7 mouse cellular contexts compared by ENCODE assay signal in the genomic region with DNA sequence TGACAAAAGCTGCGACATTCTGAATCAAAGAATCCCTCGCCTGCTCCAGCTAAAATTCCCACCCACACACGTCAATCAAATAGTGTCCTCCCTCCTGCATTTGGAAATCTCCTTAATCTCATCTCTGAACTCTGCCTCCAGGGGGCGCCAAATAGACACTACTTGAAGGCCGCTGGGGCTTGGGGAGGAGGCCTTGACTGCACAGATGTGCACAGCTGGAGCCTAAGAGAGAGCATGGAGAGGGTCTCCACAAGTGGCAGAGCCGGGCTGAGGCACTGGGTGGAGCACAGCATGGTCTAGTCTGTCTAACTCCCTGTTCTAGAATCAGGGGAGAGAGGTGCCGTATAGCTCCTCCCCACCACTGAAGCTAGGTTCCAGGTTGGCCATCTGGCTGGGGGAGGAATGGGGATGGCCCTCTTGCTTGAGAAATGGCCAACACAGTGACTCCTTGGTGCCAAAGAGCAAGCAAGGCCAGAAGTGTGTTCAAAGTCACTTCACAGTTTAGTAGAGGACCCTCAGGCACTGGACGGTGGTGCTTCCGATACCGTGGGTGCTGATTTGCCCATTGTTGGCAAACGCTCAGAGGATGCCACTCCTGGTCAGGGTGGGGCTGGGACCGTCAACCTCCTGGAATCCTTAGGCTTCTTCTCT. TPM values are rescaled to one million over a fixed set of nuclear protein-coding genes. Genes with fewer than 3 reads are reported as not detected.
DNase-seq lines count a peak whose midpoint lies in the region; ATAC-seq and TF ChIP-seq lines count a peak whose summit lies in the region.

No protein-coding gene starts in this region.

- H3K27ac ChIP-seq in cerebellum, adult 2 months (ENCODE audit: insufficient read depth, low read length) = no peak overlapping the region
- no peak overlapping the region for H3K27ac ChIP-seq in intestine, embryonic 16.5 days (ENCODE audit: low read length)

- DNase-seq in ZHBTc4 (ENCODE audit: low read depth, low spot score) = peak; percentile 88
- peak; percentile 37 to 61 for DNase-seq in cerebellum, adult 2 months
- peak; percentile 51 to 76 for DNase-seq in frontal cortex, postnatal 14 days (ENCODE audit: low spot score in 2 of 2)
- peak; percentile 84 to 86 for DNase-seq in left cerebral cortex, postnatal 14 days (ENCODE audit: low spot score in 2 of 2)
- peak; percentile 19 to 53 for DNase-seq in monocyte, adult 2 months (ENCODE audit: low read depth in 1 of 2, low spot score in 2 of 2)
- peak; percentile 72 for DNase-seq in splenic B cell, adult 2 months (ENCODE audit: low read depth, low spot score)

- no peak for TF ChIP-seq POLR2A in cerebellum, adult 2 months (IDR thresholded peaks at IDR 0.05; ENCODE audit: borderline replicate concordance, insufficient read depth, low read length)

- TF ChIP-seq CTCF in cerebellum, adult 2 months (IDR thresholded peaks at IDR 0.05; ENCODE audit: borderline replicate concordance, insufficient read depth, low read depth, low read length) = peak; percentile 55

- H3K4me1 ChIP-seq in cerebellum, adult 2 months (ENCODE audit: control insufficient read depth, insufficient read depth, low read length) = peaks cover 11% of the 10 kb centered on the region
- peaks cover 5% of the 10 kb centered on the region for H3K4me1 ChIP-seq in intestine, embryonic 16.5 days (ENCODE audit: control insufficient read depth, insufficient read depth, low read length)

- H3K27me3 ChIP-seq in cerebellum, adult 2 months (ENCODE audit: control insufficient read depth, insufficient read depth, low read length) = no peaks in the 10 kb centered on the region
- H3K27me3 ChIP-seq in intestine, embryonic 16.5 days (replicated peaks; ENCODE audit: control insufficient read depth, insufficient read depth, low read length) = 0 out of 2 replicates have a peak, but pooled peaks cover 2% of the 10 kb centered on the region
- H3K27me3 ChIP-seq in splenic B cell, adult 2 months (ENCODE audit: control insufficient read depth, insufficient read depth, low read length, poor library complexity, severe bottlenecking) = no peaks in the 10 kb centered on the region

- ATAC-seq in intestine, embryonic 16.5 days = peak; percentile 69; the same call in 1 of the 2 replicates

- no peak overlapping the region for H3K4me2 ChIP-seq in intestine, embryonic 16.5 days (ENCODE audit: low read depth, low read length)

- no peaks in the 10 kb centered on the region for H3K9me3 ChIP-seq in intestine, embryonic 16.5 days (ENCODE audit: control insufficient read depth, low read length)

- no peak overlapping the region for H3K9ac ChIP-seq in intestine, embryonic 16.5 days (ENCODE audit: low read depth, low read length)

- intact Hi-C loops in left cerebral cortex, postnatal 14 days (cut with DNase I) = loop anchor here (2.0 kb wide), 2 partner anchors 51 to 139 kb away; a partner anchor contains a TSS

- WGBS in cerebellum, adult 2 months = 50% methylated on average over 12 of the region's 12 CpGs
- 44% methylated on average over 12 of the region's 12 CpGs for WGBS in intestine, embryonic 16.5 days

- H3K36me3 ChIP-seq in intestine, embryonic 16.5 days (ENCODE audit: control insufficient read depth, insufficient read depth, low read length) = no peaks in the 10 kb centered on the region
- H3K36me3 ChIP-seq in splenic B cell, adult 2 months (ENCODE audit: control insufficient read depth, insufficient read depth, low read length, poor library complexity, severe bottlenecking) = no peaks in the 10 kb centered on the region

- no peak overlapping the region for H3K4me3 ChIP-seq in cerebellum, adult 2 months (replicated peaks; ENCODE audit: insufficient read depth, low read depth, low read length)
- no peak overlapping the region for H3K4me3 ChIP-seq in intestine, embryonic 16.5 days (ENCODE audit: low read length)

RNA-seq across cellular contexts. Expression of a gene that starts 32.6 kb away (rescaled TPM):
- 4.0 and 4.8 TPM in 2 replicates for polyA plus RNA-seq in cerebellum, adult 2 months (2012; rRNA removed)
- 1.0 and 1.1 TPM in 2 replicates for polyA plus RNA-seq in intestine, embryonic 16.5 days (2015; fragmentation: Nextera tagmentation; extraction: Ambion mirVana)
- 1 to 10 TPM; 3.7 to 4.6 TPM for total RNA-seq in left cerebral cortex, postnatal 14 days (2021)

RNA-seq across cellular contexts. Expression of a gene that starts 51.6 kb away (rescaled TPM):
- polyA plus RNA-seq in cerebellum, adult 2 months (2012; rRNA removed) = 8.1 and 9.4 TPM in 2 replicates
- 3.0 and 3.7 TPM in 2 replicates for polyA plus RNA-seq in intestine, embryonic 16.5 days (2015; fragmentation: Nextera tagmentation; extraction: Ambion mirVana)
- total RNA-seq in left cerebral cortex, postnatal 14 days (2021) = 10 to 100 TPM; 15.9 to 16.6 TPM

Comparison
In these comparisons a context has a peak if more than half of its experiments do, and no peak if none do; other contexts are left out.
1. DNase-seq: peak in every context shown above with its lines; median percentile 88 in ZHBTc4; 85 in left cerebral cortex, postnatal 14 days; 72 in splenic B cell, adult 2 months; 64 in frontal cortex, postnatal 14 days; 49 in cerebellum, adult 2 months; 36 in monocyte, adult 2 months.